Mouse (Mus musculus) kidney, embryonic 14.5 days (tissue): Measurements from ENCODE around the gene Dph5. TPM values are rescaled to one million over a fixed set of nuclear protein-coding genes. Genes with fewer than 3 reads are reported as not detected.

Experiments
- ATAC-seq: fragments of 200-750 bp; cut with Nextera tagmentation; 2 replicates; pipeline ENCODE4 v1.8.0; 2017; ENCODE audit warnings: moderate number of reproducible peaks, mild to moderate bottlenecking, moderate TSS enrichment, moderate library complexity; ENCODE audit not compliant: low FRiP score, low TSS enrichment
- H3K27ac ChIP-seq: fragments of 300-500 bp; sonication (generic); 2 replicates; pipeline ENCODE4 v1.5.1; 2014; ENCODE audit warnings: low read depth, mild to moderate bottlenecking, low read length, moderate library complexity, mixed read lengths
- H3K27me3 ChIP-seq: fragments of 300-500 bp; sonication (generic); 2 replicates; pipeline ENCODE4 v1.6.1; 2014; ENCODE audit warnings: mild to moderate bottlenecking, low read length; ENCODE audit not compliant: control insufficient read depth, insufficient read depth
- H3K36me3 ChIP-seq: fragments of 300-500 bp; sonication (generic); 2 replicates; pipeline ENCODE4 v1.6.1; 2014; ENCODE audit warnings: low read length, mixed read lengths; ENCODE audit not compliant: control insufficient read depth, insufficient read depth
- H3K4me1 ChIP-seq: fragments of 300-500 bp; sonication (generic); 2 replicates; pipeline ENCODE4 v1.6.1; 2014; ENCODE audit warnings: low read length, mixed read lengths; ENCODE audit not compliant: control insufficient read depth, insufficient read depth
- H3K4me2 ChIP-seq: fragments of 300-500 bp; sonication (generic); replicated peaks from 2 replicates; pipeline ENCODE4 v1.6.1; 2014; ENCODE audit warnings: low read depth, mild to moderate bottlenecking, low read length
- H3K4me3 ChIP-seq: fragments of 300-500 bp; sonication (generic); 2 replicates; pipeline ENCODE4 v1.5.1; 2014; ENCODE audit warnings: mild to moderate bottlenecking, low read length
- H3K9ac ChIP-seq: fragments of 300-500 bp; sonication (generic); 2 replicates; pipeline ENCODE4 v1.6.1; 2014; ENCODE audit warnings: low read depth, mild to moderate bottlenecking, low read length, moderate library complexity
- H3K9me3 ChIP-seq: fragments of 300-500 bp; sonication (generic); 2 replicates; pipeline ENCODE4 v1.6.1; 2016; ENCODE audit warnings: low read length; ENCODE audit not compliant: control insufficient read depth
- WGBS: fragments of 180-500 bp; shearing (Covaris S2); extraction: QIAGEN DNeasy Blood & Tissue Kit; methylation state at CpG from one replicate; pipeline ENCODE4 v1.1.7; 2014; 5-methylcytosine and 5-hydroxymethylcytosine counted together
- polyA plus RNA-seq: library from polyadenylated mRNA; unstranded; fragments of >200 nt; fragmentation: Nextera tagmentation; extraction: Ambion mirVana; gene quantifications from 2 replicates; pipeline ENCODE4 v1.2.1, GENCODE M21; 2014

The Dph5 gene
- polyA plus RNA-seq = 27.7 and 33.7 TPM in 2 replicates

- peak within 1 kb of the TSS; percentile 47 for H3K27ac ChIP-seq
- H3K4me3 ChIP-seq = peak within 1 kb of the TSS; percentile 88
- no peaks in the 10 kb centered on the region for H3K27me3 ChIP-seq
- H3K36me3 ChIP-seq = peaks cover 2% of the 10 kb centered on the region; the same call in 1 of the 2 replicates
- peak within 1 kb of the TSS; percentile 74 for H3K4me2 ChIP-seq
- no peaks in the 10 kb centered on the region for H3K9me3 ChIP-seq
- WGBS = under 1% methylated on average over 40 of the region's 40 CpGs
- peak; percentile 95 for ATAC-seq
- H3K9ac ChIP-seq = peak within 1 kb of the TSS; percentile 77
- H3K4me1 ChIP-seq = no peaks in the 10 kb centered on the region
Measured at GRCm38 (mm10) chr3:115887427-115888309, at the start of gene Dph5. Dph5 (plus strand) TSS chr3:115887837.

- no peak overlapping the region for H3K4me3 ChIP-seq
- no peak overlapping the region for H3K4me2 ChIP-seq
- no peak for ATAC-seq
- H3K4me1 ChIP-seq = no peaks in the 10 kb centered on the region
- H3K27ac ChIP-seq = no peak overlapping the region
- 85% methylated on average over 3 of the region's 3 CpGs for WGBS
- H3K36me3 ChIP-seq = no peaks in the 10 kb centered on the region
- no peak overlapping the region for H3K9ac ChIP-seq
- H3K27me3 ChIP-seq = no peaks in the 10 kb centered on the region
- no peaks in the 10 kb centered on the region for H3K9me3 ChIP-seq
Measured at GRCm38 (mm10) chr3:115844566-115844965, 43.1 kb upstream of the Dph5 start.

GRCm38 (mm10) chr3:115845032-115845618 lies 42.5 kb upstream of the Dph5 start:
- Histone ChIP-seq H3K36me3 (no peaks in the 10 kb centered on the region), H3K9me3 (no peaks in the 10 kb centered on the region), H3K4me3 (no peak overlapping the region), H3K27ac (no peak overlapping the region), H3K4me1 (no peaks in the 10 kb centered on the region), H3K9ac (no peak overlapping the region), H3K27me3 (no peaks in the 10 kb centered on the region), H3K4me2 (no peak overlapping the region)
- no peak for ATAC-seq
- 84% methylated on average over 5 of the region's 5 CpGs for WGBS

GRCm38 (mm10) chr3:115845724-115846123 lies 41.9 kb upstream of the Dph5 start:
- no peaks in the 10 kb centered on the region for H3K9me3 ChIP-seq
- no peak overlapping the region for H3K27ac ChIP-seq
- H3K9ac ChIP-seq = no peak overlapping the region
- H3K36me3 ChIP-seq = no peaks in the 10 kb centered on the region
- 73% methylated on average over 1 of the region's 1 CpGs for WGBS
- no peaks in the 10 kb centered on the region for H3K27me3 ChIP-seq
- no peaks in the 10 kb centered on the region for H3K4me1 ChIP-seq
- H3K4me2 ChIP-seq = no peak overlapping the region
- H3K4me3 ChIP-seq = no peak overlapping the region
- ATAC-seq = no peak

GRCm38 (mm10) chr3:115846153-115846552 lies 41.5 kb upstream of the Dph5 start:
- Histone ChIP-seq H3K4me1 (no peaks in the 10 kb centered on the region), H3K9ac (no peak overlapping the region), H3K27me3 (no peaks in the 10 kb centered on the region), H3K36me3 (no peaks in the 10 kb centered on the region), H3K4me2 (no peak overlapping the region), H3K27ac (no peak overlapping the region), H3K9me3 (no peaks in the 10 kb centered on the region), H3K4me3 (no peak overlapping the region)
- ATAC-seq = no peak
- 92% methylated on average over 5 of the region's 5 CpGs for WGBS

- Histone ChIP-seq H3K4me2 (no peak overlapping the region), H3K9me3 (no peaks in the 10 kb centered on the region), H3K4me1 (no peaks in the 10 kb centered on the region), H3K9ac (no peak overlapping the region), H3K27me3 (no peaks in the 10 kb centered on the region), H3K36me3 (no peaks in the 10 kb centered on the region), H3K4me3 (no peak overlapping the region), H3K27ac (no peak overlapping the region)
- no peak for ATAC-seq
- WGBS = 77% methylated on average over 11 of the region's 11 CpGs
Measured at GRCm38 (mm10) chr3:115848686-115849480, 38.8 kb upstream of the Dph5 start.

GRCm38 (mm10) chr3:115850946-115851345 lies 36.7 kb upstream of the Dph5 start:
- no peak overlapping the region for H3K4me3 ChIP-seq
- 64% methylated on average over 4 of the region's 4 CpGs for WGBS
- H3K4me1 ChIP-seq = no peaks in the 10 kb centered on the region
- H3K36me3 ChIP-seq = no peaks in the 10 kb centered on the region
- no peak overlapping the region for H3K9ac ChIP-seq
- H3K9me3 ChIP-seq = no peaks in the 10 kb centered on the region
- H3K27ac ChIP-seq = no peak overlapping the region
- no peak for ATAC-seq
- H3K4me2 ChIP-seq = no peak overlapping the region
- no peaks in the 10 kb centered on the region for H3K27me3 ChIP-seq

GRCm38 (mm10) chr3:115854672-115855191 lies 32.9 kb upstream of the Dph5 start:
- Histone ChIP-seq H3K9me3 (no peaks in the 10 kb centered on the region), H3K9ac (no peak overlapping the region), H3K4me2 (no peak overlapping the region), H3K27ac (no peak overlapping the region), H3K4me1 (no peaks in the 10 kb centered on the region), H3K27me3 (no peaks in the 10 kb centered on the region), H3K36me3 (no peaks in the 10 kb centered on the region), H3K4me3 (no peak overlapping the region)
- WGBS = 95% methylated on average over 7 of the region's 7 CpGs
- ATAC-seq = no peak
